Mouse (Mus musculus) gastrocnemius, adult 18-20 months (tissue): ENCODE measurements around the gene Myl7. TPM values are rescaled to one million over a fixed set of nuclear protein-coding genes. Genes with fewer than 3 reads are reported as not detected.
"Not testable (repeated sequence)": the region's sequence is repeated elsewhere in the genome, so short reads cannot be mapped to it uniquely, and the experiment has no call there.

ENCODE experiments used
- DNase-seq: peaks from one replicate; pipeline ENCODE4 v3.0.0; 2021; ENCODE audit warnings: low spot score
- long read RNA-seq, 2 experiments: library from polyadenylated mRNA; stranded (forward); transcript quantifications; one replicate each; pipeline ENCODE4 v2.0.0; 2021
- total RNA-seq, 2 experiments: library from RNA; stranded (reverse); gene quantifications; 2 replicates each; pipeline ENCODE4 v1.2.3; 2021

The Myl7 gene
- not detected for total RNA-seq
- long read RNA-seq, experiment 1 = 0 reads
- long read RNA-seq, experiment 2 = 0 reads

- no peak for DNase-seq
Measured at GRCm38 (mm10) chr11:5898531-5898930, at the start of gene Myl7. TSS of gene Myl7 (minus strand) at chr11:5898782.

DNA sequence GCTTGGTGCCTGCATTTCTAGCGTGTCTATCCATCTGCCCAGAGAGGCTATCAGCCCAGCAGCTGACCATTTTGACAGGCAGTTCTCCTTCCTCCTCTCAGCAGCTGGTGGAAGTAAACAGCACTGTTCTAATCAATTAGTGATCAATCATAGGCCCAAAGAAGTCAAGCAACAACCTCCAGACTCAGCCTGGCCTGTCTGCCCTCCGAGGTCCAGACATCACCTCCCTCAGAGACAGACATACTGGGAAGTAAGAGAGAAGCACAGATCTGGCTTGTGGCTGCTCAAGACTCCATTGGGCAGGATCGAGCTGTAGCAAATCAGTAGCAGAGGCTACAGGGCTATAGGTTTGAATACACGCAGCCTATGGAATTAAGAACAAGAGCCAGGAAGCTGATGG lies 49.2 kb upstream of the Myl7 start:
- no peak for DNase-seq

- peak; percentile 16 for DNase-seq
Measured at GRCm38 (mm10) chr11:5945096-5945495, 46.5 kb upstream of the Myl7 start.

- DNase-seq = no peak
Measured at GRCm38 (mm10) chr11:5942966-5943365, 44.4 kb upstream of the Myl7 start.

DNA sequence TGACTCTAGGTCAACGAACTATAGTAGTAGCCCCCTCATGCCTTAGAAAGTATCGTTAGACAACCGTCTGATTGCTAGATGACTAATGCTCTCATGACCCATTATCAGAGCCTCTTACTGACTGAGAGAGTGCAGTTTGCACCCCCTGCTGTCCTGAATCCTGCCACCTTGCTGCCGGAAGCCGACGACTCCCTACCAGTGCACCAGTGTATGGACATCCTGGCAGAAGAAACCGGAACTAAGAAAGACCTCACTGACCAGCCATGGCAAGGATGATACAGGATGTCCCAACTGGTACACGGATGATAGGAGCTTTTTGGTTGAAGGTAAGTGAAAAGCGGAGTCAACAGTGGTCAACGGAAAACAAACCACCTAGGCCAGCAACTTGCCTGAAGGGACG lies 35.9 kb upstream of the Myl7 start:
- not testable (repeated sequence) for DNase-seq

DNA sequence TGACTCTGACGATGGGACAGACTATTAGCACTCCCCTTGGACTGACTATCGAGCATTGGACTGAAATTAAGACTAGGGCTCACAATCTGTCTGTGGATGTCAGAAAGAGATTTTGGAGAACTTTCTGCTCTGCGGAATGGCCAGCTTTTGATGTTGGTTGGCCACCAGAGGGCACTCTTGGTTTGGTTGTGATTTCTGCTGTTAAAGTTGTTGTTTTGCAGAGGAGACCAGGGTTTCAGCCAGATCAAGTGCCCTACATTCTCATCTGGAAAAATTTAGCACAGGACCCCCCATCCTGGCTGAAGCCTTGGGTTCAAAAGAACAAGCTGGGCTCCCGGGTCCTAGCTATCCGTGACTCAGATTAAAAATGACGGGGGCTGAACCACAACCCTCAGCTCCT lies 33.4 kb upstream of the Myl7 start:
- DNase-seq = not testable (repeated sequence)

GRCm38 (mm10) chr11:5930578-5930977 lies 32.0 kb upstream of the Myl7 start:
- no peak for DNase-seq

GRCm38 (mm10) chr11:5926696-5927220 lies 28.2 kb upstream of the Myl7 start:
- no peak for DNase-seq

DNA sequence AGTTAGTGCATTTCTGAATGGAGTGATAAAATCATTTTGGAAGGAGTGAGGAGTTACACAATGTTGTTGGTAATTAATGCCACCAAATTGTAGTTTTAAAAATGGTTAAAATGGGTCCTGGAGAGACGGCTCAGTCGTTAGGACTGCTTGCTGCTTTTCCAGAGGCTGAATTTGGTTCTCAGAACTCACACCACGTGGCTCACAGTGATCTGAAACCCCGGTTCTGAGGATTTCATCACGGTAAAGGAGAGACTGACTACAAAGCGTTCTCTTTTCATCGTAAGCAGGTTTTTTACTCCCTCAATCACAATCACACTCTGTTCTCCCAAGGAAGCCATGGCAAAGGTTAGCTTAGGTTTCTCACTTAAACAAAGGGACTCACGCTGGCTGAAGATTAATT lies 26.1 kb upstream of the Myl7 start:
- no peak for DNase-seq

DNA sequence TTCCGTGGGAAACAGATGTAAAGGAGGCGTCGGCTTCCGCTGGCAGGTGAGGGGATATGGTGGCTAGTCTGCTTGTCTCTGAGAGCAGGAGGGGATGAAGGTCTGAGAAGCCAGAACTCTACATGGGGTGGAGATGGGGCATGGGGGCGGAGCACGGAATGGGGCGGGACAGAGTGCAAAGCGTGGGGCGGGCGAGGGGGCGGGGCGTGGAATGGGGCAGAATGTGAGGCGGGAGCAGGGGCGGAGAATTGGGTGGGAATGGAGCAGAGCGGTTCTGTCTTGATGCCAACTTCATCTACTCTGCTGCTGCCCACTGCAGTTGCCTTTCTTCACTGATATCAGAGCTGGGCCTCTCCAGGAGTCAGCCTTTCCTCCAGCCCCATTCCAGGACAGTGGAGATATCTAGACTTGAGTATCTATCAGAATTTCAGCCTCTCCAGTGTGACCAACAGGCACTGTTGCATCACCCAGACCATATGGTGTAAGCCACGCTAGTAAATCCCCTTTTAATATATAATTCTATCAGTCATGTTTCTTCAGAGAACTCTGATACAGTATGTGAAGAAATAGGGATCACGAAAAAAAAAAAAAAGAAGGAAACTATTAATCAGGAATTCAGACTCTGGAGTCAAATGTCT lies 21.9 kb upstream of the Myl7 start:
- DNase-seq = no peak

DNA sequence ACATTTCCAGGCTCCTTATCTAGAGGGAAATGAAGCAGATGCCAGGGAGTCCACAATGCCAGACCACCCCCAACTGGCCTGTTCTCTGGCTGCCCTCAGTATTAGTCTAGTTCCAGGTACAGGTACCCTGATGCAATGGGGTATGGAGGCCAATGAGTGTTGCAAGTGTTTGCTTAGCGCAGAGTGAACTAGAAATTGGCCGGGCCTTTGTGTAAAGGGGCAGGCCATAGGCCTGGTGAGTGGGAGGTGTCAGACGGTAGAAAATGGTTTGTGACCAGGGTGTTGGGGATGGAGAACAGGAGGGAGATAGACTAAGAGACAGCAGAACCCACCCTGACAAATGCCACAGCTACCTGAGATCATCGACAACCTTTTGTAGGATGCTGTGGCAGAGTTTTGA lies 21.0 kb upstream of the Myl7 start:
- no peak for DNase-seq

GRCm38 (mm10) chr11:5918111-5918510 lies 19.5 kb upstream of the Myl7 start:
- no peak for DNase-seq

- DNase-seq = no peak
Measured at GRCm38 (mm10) chr11:5916178-5916548, 17.6 kb upstream of the Myl7 start.

DNA sequence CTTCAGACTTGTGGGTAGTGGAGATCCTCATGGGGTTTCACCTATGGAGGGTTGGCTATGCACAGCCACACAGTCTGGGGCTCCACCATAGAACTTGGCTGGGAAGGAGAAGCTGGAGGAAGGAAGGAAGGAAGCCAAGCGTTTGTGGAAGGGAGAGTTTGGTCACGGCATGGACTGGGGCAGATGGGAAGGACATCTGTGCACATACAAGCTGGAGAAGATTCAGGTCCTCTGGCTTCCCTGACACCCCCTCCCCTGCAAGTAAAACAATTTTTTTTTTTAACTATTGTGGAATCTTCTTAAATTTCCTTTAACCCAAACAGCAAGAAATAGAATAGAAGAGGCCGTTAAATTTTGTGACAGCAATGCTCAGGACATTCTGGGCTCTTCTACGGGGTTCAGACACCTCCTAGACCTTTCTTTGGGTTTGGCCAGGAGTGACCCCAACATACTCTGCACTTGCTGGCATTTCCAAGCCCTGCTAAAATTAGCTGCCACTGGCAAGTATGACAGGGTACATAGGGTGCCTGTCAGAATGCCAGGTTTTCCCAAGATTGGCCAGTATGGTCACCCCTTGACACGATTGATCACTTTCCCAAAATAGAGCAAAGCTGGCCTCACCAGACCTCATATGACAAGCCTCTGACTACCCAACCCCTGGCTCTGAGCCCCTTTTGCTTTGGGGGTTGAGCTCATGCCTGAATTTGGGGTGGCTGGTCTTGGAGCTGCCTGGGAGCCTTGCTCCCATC lies 17.0 kb upstream of the Myl7 start:
- peak; percentile 88 for DNase-seq

- peak; percentile 41 for DNase-seq
Measured at GRCm38 (mm10) chr11:5914940-5915339, 16.4 kb upstream of the Myl7 start.

DNA sequence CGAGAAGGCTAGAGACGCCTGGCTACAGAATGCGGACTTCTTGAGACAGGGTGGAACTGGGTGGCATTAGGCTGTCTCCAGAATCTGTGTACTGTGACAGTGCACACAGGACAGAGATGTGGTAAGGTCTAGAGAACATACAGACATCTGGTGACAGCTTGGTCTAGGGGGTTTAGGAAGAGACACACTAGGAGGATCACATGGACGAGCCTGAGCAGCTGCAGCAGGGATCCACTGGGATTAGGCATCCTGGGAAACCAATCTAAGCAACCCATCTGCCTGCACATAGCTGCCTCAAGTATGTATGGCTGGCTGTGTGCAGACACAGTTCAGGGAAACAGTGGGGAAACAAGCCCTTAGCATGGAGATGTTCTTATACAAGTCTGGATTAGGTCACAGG lies 15.4 kb upstream of the Myl7 start:
- no peak for DNase-seq

DNA sequence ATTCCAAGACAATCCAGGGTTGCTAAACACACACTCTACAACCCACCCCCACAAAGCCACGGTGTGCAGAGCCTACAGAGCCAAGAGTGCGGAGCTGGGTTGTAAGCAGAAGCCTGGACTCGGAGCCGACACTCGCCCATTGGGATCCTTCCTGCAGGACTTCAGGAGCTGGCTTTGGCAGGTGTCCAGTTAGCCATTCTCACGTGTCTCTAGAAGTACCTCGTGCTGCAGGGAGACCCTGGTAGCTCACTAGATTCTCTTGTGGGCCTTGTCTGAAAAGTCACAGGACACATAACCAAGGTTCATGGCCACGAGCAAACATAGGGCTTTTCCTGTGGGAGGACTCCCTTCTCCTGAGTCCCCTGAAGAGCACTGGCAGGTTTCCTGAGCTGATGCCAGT lies 14.7 kb upstream of the Myl7 start:
- no peak for DNase-seq

GRCm38 (mm10) chr11:5912635-5913034 lies 14.1 kb upstream of the Myl7 start:
- DNase-seq = peak; percentile 64

DNA sequence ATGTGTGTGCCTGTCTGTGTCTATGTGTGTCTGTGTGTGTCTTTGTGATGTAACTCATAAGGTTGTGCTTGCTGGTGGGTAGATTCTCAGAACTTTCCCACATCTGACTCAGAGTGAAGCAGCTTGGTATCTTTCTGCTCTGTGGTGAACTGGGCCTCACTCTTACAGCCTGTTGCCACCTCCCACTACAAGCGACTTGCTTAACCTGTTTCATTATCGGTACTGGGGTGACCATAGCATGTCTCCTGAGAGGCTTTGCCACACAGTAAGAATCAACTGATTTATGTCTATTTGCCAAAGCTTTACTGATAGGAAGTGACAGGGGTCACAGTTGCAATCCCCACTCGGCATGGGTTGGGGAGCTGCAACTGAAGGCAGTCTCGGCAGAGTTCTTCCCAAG lies 10.1 kb upstream of the Myl7 start:
- no peak for DNase-seq

- no peak for DNase-seq
Measured at GRCm38 (mm10) chr11:5907096-5907495, 8.5 kb upstream of the Myl7 start.

- no peak for DNase-seq
Measured at GRCm38 (mm10) chr11:5905778-5906518, 7.4 kb upstream of the Myl7 start.

DNA sequence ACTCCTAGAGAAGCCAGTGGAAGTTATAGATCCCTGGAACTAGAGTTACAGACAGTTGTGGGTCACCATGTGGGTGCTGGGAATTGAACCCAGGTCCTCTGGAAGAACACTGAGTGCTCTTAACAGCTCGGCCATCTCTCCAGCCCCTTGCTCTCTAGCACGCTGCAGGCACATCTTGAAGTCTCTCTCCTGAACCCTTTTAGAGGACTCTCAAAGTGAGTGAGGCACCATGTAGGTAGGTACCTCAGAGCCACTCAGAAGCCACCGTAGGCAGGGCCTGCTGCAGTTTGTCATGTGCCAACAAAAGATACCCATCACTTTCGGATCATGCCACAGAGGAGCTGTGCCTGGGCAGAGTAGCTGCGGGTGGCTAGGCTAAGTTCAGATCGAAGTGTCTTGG lies 6.3 kb upstream of the Myl7 start:
- DNase-seq = no peak
